Mouse (Mus musculus) cerebellum, adult 11-12 months (tissue): ENCODE measurements around the gene Bcar1.

Source experiments
- DNase-seq: peaks from one replicate; pipeline ENCODE4 v3.0.0; 2022

Gene Bcar1

GRCm38 (mm10) chr8:111743792-111744696 lies at the start of gene Bcar1:
Bcar1 (minus strand) TSS chr8:111743809.
- DNase-seq = peak; percentile 81

- DNase-seq = no peak
Measured at GRCm38 (mm10) chr8:111789639-111790038, 46.0 kb upstream of the Bcar1 start.

GRCm38 (mm10) chr8:111789200-111789599 lies 45.6 kb upstream of the Bcar1 start:
- no peak for DNase-seq

GRCm38 (mm10) chr8:111788497-111788896 lies 44.9 kb upstream of the Bcar1 start:
- DNase-seq = no peak

- no peak for DNase-seq
Measured at GRCm38 (mm10) chr8:111788085-111788484, 44.5 kb upstream of the Bcar1 start.

- no peak for DNase-seq
Measured at GRCm38 (mm10) chr8:111787683-111788082, 44.1 kb upstream of the Bcar1 start.

GRCm38 (mm10) chr8:111786701-111787588 lies 43.3 kb upstream of the Bcar1 start:
- DNase-seq = no peak

- no peak for DNase-seq
Measured at GRCm38 (mm10) chr8:111786116-111786515, 42.5 kb upstream of the Bcar1 start.

- DNase-seq = no peak
Measured at GRCm38 (mm10) chr8:111782671-111783394, 39.2 kb upstream of the Bcar1 start.

- no peak for DNase-seq
Measured at GRCm38 (mm10) chr8:111782161-111782560, 38.6 kb upstream of the Bcar1 start.

GRCm38 (mm10) chr8:111780697-111781424 lies 37.3 kb upstream of the Bcar1 start:
- DNase-seq = no peak

- no peak for DNase-seq
Measured at GRCm38 (mm10) chr8:111779690-111780089, 36.1 kb upstream of the Bcar1 start.

GRCm38 (mm10) chr8:111778801-111779200 lies 35.2 kb upstream of the Bcar1 start:
- no peak for DNase-seq

GRCm38 (mm10) chr8:111776492-111776891 lies 32.9 kb upstream of the Bcar1 start:
- DNase-seq = no peak

- no peak for DNase-seq
Measured at GRCm38 (mm10) chr8:111775766-111776165, 32.2 kb upstream of the Bcar1 start.

- DNase-seq = no peak
Measured at GRCm38 (mm10) chr8:111773476-111773875, 29.9 kb upstream of the Bcar1 start.

- no peak for DNase-seq
Measured at GRCm38 (mm10) chr8:111773057-111773456, 29.4 kb upstream of the Bcar1 start.

- no peak for DNase-seq
Measured at GRCm38 (mm10) chr8:111772083-111772482, 28.5 kb upstream of the Bcar1 start.

- no peak for DNase-seq
Measured at GRCm38 (mm10) chr8:111771625-111772020, 28.0 kb upstream of the Bcar1 start.

- DNase-seq = no peak
Measured at GRCm38 (mm10) chr8:111770958-111771624, 27.5 kb upstream of the Bcar1 start.

GRCm38 (mm10) chr8:111769764-111770428 lies 26.3 kb upstream of the Bcar1 start:
- DNase-seq = no peak
